Mouse (Mus musculus) C2C12 (cell line): ENCODE measurements at regions not wholly inside any gene's neighbourhood (a gene's known extent, or its start where the extent isn't known, plus 50 kb on each side); places are given as distances from the start of the nearest gene placed in this dataset.

Source experiments
- CEBPB ChIP-seq: IDR thresholded peaks from one replicate; pipeline ENCODE4 v1.6.1; 2011; ENCODE audit warnings: low read depth, mild to moderate bottlenecking, control low read depth, moderate library complexity
- CTCF ChIP-seq: IDR thresholded peaks from one replicate; pipeline ENCODE4 v1.5.1; 2011; ENCODE audit not compliant: control insufficient read depth, insufficient read depth, insufficient read length
- FOSL1 ChIP-seq: IDR thresholded peaks from one replicate; pipeline ENCODE4 v1.8.0; 2011; ENCODE audit warnings: mild to moderate bottlenecking, low read length; ENCODE audit not compliant: poor library complexity, insufficient read depth, severe bottlenecking
- MAX ChIP-seq: IDR thresholded peaks from one replicate; pipeline ENCODE4 v1.6.1; 2011; ENCODE audit warnings: mild to moderate bottlenecking, control low read depth
- MYOD1 ChIP-seq: IDR thresholded peaks from one replicate; pipeline ENCODE4 v1.6.1; 2011; ENCODE audit warnings: low read depth; ENCODE audit not compliant: control insufficient read depth, insufficient read length
- USF1 ChIP-seq: IDR thresholded peaks from one replicate; pipeline ENCODE4 v1.6.1; 2011; ENCODE audit warnings: low read depth, mild to moderate bottlenecking, control low read depth, moderate library complexity

- TF ChIP-seq FOSL1 = no peak
- TF ChIP-seq CTCF = no peak
- TF ChIP-seq MAX = no peak
- no peak for TF ChIP-seq USF1
- TF ChIP-seq CEBPB = no peak
- peak; percentile 25 for TF ChIP-seq MYOD1
Measured at GRCm38 (mm10) chr14:48022271-48022670, 98.4 kb upstream of the Peli2 start.
